Mouse (Mus musculus): Measurements from ENCODE around the gene Lgi1.

The Lgi1 gene

GRCm38 (mm10) chr19:38261351-38261750, 3.0 kb upstream of the Lgi1 start:
- no peak for DNase-seq (ENCODE audit: low spot score in 2 of 2)

- no peak for DNase-seq (ENCODE audit: low spot score in 2 of 2)
These were observed 369 bp upstream of the Lgi1 start for GRCm38 (mm10) chr19:38263829-38264504.

DNA sequence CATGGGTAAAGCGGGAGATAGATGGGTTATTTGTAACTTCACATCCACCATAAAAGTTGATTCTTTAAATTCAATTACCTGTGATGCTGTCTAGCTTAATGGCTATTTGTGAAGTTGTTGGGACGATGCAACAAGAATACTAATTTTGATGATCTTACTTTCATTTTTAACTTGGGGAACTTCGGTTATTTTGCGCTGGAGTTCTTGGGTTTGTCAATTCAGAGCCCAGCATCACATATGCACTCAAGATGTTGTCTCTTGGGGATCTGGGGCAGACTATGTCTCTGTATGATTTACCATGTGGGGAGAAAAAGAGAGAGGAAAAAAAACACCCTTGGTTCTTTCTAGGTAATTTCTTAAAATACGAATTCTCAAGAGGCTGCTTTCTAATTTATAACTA, 1.4 kb downstream of the Lgi1 start:
- no peak for DNase-seq (ENCODE audit: low spot score in 2 of 2)

- no peak for DNase-seq (ENCODE audit: low spot score in 2 of 2)
These were observed 3.1 kb downstream of the Lgi1 start for GRCm38 (mm10) chr19:38267469-38267868.

- no peak for DNase-seq (ENCODE audit: low spot score in 2 of 2)
These were observed 6.7 kb downstream of the Lgi1 start for GRCm38 (mm10) chr19:38271071-38271470.

DNA sequence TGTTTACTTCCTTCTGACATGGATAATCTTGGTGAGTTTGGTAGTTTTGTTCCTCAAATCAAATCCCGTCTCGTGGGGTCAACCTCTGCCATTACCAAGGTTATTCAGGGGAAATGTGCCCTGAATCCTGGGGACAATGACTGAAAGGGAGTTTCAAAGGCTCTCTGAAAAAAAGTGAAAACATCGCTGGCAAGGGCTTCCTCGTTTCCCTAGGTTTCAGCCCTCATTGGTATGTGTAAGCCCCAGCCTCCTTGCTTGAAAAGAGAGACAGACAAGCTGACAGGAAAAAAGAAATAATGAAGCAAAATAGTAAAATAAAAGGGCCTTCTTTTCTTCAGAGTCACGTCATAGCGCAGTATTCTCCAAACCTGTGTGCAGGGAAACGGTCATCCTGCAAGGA, 9.5 kb downstream of the Lgi1 start:
- DNase-seq (ENCODE audit: low spot score in 2 of 2), result no peak

DNA sequence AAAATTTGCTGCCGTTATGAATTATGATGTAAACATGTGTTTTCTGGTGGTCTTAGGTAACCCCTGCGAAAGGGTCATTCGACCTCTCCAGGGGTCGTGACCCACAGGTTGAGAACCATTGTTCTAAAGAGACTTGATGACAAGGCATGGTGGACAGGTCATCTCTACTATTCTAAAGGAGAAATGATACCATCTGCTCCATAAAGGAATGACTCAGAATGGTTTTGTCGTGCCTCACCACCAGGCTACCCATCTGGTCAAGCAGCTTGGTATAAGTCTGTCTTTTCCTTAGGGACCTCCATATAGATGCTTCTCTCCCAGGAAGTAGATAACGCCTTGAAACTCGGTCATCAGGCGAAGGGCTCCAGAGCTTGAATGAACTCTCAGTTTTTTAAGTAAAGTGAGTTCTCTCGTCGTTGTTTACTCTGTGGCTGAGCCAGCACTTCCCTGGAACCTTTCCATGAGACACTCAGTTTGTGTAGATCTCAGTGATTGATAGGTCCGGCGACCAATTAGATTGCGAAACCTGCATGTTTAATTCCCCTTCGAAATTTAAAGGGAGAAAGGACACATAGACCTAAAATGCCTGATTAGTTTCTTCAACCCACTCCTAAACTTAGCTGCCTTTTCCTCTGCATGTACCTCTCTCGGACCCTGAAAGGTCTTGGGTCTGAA, 10.5 kb downstream of the Lgi1 start:
- no peak for DNase-seq (ENCODE audit: low spot score in 2 of 2)

DNA sequence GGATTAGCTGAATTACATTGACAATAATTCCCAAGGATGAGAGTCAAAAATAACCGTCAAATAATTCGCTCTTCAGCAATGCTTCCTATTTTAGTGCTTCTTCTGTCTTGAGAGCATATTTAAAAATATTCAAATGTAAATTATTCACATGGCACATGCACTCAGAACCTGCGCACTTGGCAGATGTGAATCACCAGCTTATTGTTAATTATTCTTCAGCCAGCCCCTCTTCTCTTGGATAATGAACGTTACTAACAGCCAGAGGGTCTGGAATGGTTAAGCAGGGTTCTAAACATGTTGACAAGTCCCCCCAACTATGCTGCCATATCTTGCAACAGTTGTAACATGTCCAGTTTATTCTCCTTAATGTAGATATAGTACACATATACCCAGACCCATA, 11.9 kb downstream of the Lgi1 start:
- no peak for DNase-seq (ENCODE audit: low spot score in 2 of 2)

- DNase-seq (ENCODE audit: low spot score in 2 of 2), result no peak
These were observed 15.9 kb downstream of the Lgi1 start for GRCm38 (mm10) chr19:38280242-38280641.

GRCm38 (mm10) chr19:38282407-38282806, 18.1 kb downstream of the Lgi1 start:
- DNase-seq (ENCODE audit: low spot score in 2 of 2), result no peak

GRCm38 (mm10) chr19:38288556-38288955, 24.2 kb downstream of the Lgi1 start:
- no peak for DNase-seq (ENCODE audit: low spot score in 2 of 2)

DNA sequence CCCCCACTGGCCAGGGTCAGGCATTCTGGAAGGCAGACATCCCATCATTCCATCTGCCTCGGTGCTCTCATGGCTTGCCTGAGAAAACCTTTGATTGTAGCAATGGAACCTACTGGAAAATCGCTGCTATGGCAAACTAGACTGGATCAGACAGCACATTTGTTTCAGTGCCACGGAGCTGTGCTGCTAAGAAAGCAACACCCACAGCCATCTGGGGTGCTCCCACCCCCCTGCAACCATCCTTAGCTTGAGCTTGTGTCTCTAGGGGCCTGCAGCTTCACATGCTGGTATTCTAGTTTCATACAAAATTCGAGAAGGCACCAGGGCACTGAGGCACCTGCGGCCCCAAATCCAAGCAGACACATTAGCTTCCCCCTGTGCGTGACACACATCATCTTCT, 27.1 kb downstream of the Lgi1 start:
- DNase-seq (ENCODE audit: low spot score in 2 of 2), result no peak

DNA sequence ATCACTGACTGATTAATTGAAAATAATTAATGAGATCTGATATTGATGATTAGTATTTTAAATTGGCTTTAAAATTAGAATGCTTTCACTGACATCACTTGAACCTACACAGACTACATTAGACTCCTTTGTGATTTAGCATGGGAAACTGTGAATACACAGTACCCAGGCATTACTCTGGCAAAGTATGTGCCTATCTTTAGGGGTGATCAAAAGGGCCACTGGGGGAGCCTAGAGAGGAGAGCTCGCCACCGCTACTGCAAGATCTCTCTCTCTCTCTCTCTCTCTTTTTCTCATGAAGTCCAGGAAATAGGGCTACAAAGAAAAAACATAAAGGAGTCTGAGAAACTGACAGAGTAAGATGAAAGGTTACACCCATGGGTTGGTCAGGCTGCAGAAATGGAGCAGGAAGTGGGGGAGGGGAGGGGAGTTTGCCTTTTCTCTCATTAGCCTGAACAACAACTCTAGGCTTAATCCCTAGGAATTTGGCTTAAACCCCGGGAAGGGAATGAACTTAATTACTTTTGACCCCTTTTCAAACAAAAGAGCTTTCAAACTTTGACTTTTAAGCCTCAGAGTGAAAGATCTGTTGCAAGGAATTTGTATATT, 33.8 kb downstream of the Lgi1 start:
- peak; percentile 4 to 8 for DNase-seq (ENCODE audit: low spot score in 2 of 2)

DNA sequence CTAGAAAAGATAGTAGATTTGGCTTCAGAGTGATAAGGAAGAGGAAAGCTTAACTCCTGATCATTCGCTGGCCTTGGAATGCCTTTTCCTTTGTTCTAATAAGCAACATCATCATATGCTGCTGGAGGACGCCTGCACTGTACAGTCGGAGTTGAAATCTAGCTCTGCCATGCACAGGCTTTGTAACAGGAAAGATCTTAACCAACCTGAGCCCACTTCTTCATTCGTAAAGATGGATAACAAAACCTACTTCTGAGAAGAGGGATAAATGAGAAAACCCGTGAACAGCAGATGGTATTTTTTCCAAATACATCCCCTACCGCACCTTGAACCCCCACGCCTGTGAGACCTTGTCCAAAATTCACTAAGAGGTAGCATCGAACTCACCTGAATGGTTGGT, 43.8 kb downstream of the Lgi1 start:
- DNase-seq (ENCODE audit: low spot score in 2 of 2), result no peak

DNA sequence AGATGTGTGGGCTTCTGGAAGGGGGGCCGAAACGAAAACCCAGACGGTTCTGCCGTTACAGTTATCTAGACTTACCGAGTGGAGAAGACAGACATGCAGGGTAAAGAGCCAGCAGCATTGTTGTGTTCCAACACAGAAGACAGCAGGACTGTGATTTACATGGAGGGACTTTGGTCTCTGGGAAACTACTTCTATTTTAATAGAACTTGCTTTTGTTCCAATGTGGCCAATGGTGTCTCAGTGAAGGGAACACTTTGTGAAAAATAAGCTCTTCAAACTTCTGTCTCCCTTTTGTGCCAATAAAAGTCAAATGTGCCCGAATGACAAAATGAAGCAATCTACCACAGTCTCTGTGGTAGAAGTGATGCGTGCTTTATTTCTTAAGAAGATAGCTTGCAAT, 50.8 kb downstream of the Lgi1 start:
- DNase-seq (ENCODE audit: low spot score in 2 of 2), result no peak

- DNase-seq (ENCODE audit: low spot score in 2 of 2), result no peak
These were observed 52.4 kb downstream of the Lgi1 start for GRCm38 (mm10) chr19:38316602-38317313.

DNA sequence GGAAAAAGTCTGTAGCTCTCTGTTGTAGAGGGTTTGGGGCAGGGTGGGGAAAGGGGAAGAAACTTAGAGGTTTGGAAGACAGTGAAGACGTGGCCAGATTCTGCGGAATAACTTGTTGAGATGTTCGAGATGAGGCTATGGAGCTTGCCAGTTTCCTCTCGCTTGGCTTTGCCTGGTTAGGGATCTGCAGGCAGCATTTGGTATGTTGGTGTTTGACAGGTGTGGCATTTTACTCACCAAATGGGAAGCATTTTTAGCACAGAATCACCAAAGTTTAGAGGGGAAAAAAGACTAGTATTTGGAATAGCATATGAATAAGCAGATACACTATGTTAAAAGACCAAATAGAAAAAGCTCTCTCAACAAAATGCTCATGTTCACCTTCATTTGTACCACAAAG, 54.0 kb downstream of the Lgi1 start:
- no peak for DNase-seq (ENCODE audit: low spot score in 2 of 2)

DNA sequence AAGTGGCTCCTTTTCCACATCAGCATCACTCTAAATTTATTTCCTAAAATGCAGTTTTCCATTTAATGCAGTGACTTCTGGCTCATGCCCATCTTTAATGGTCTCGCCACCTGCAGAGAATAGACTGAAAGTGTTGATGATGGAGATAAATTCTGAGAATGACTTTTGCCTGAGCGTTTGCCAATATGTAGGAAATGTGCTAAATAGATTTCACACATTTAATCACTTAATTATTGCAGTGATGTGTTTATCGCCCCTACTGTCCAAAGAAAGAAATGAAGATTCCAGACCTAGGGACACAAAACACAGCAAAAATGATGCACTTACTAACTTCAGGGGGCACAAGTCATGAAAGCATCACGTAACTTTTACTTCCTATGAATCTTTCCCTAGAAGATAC, 54.8 kb downstream of the Lgi1 start:
- no peak for DNase-seq (ENCODE audit: low spot score in 2 of 2)

DNA sequence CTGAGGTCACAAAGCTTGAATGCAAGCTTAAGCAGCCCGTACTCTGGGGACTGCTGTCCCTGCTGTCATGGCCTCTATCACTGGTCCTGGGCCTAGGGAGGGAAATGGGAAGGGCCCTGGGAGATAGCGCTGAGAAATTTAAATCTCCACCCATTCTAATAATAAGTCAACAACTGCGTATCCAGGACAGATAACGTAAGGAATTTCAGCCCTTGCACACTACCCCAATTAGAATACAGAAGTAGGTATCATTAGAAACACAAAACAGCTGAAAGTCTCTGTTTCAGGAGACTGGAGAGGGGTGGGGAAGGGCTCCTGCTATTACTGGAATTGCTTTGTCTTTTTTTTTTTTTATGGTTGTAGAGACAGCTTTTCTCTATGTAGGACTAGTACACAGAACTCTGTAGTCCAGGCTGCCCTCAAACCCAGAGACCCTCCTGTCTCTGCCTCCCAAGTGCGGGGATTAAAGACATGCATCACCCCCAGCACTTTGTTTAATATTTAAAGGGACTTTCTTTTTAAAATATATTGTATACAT, 56.4 kb downstream of the Lgi1 start:
- DNase-seq (ENCODE audit: low spot score in 2 of 2), result no peak

- no peak for DNase-seq (ENCODE audit: low spot score in 2 of 2)
These were observed 59.4 kb downstream of the Lgi1 start for GRCm38 (mm10) chr19:38323726-38324125.

DNA sequence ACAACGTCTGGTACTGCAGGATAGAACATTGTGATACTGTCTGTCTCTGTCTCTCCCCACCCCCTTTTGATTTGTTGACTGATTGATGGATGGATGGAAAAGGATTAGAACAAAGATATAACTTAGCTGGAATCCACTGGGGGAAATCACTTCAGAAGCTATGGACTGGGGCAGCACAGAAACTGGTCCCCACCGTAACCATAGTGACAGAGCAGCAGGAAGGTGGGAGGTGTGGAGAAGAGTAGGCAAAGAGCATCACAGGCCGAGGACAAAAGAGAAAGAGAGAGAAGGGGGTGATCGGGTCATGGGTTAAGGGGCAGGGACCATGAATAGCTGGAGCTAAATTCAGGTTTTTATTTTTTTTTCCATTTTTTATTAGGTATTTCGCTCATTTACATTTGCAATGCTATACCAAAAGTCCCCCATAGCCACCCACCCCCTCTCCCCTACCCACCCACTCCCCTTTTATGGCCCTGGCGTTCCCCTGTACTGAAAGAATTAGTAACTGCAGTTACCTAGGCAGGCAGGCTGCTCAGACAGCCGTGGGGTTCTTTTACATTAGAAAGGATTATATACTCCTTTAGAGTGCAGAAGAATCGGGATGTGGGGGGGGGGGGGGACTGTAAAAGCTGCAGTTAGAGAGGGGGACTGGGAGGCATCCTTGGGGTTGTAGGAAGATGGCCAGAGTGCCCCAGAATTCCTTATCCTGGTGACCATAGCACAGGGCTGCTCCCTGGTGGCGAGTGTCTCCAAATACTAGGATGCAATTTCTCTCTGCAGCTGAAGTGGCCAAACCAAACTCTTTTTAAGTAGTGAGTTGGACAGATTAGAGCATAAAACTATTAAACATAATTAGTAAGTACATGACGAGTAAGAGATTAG, 60.1 kb downstream of the Lgi1 start:
- no peak for DNase-seq (ENCODE audit: low spot score in 2 of 2)

All from spleen, postnatal 36 days (tissue).